Mouse (Mus musculus) heart, postnatal 4 days (tissue): ENCODE measurements around the gene Olfr389. TPM values are rescaled to one million over a fixed set of nuclear protein-coding genes. Genes with fewer than 3 reads are reported as not detected.

Experiments used
- DNase-seq: peaks from one replicate; pipeline ENCODE4 v3.0.0; 2021
- total RNA-seq, 2 experiments: library from RNA; stranded (reverse); gene quantifications; 2 replicates each; pipeline ENCODE4 v1.2.3; 2021

The Olfr389 gene
- total RNA-seq: not detected

- DNase-seq: no peak
Measured at GRCm38 (mm10) chr11:73780613-73781012, at the start of gene Olfr389. TSS of gene Olfr389 (minus strand) at chr11:73780713.

DNA sequence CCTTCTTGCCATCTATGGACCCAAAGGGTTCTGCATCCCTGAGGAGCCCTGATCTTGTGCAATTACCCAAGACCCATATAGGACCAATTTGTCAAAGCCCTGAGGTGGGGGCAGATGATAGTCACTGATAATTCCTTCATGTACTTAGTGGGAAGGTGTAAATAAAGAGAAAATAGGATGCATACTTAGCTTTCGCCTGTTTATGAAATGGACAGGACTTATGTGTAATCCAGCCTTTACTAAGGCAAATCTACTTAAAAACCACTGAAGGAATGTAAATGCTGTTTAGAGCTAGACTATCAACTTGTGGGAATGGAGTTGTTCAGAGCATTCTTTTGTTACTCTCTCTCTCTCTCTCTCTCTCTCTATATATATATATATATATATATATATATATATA lies 36.4 kb upstream of the Olfr389 start, which contains the start of gene Olfr392:
Gene Olfr392 (minus strand): TSS at position 101 of the 400 bp plus-strand sequence.
- DNase-seq: no peak

DNA sequence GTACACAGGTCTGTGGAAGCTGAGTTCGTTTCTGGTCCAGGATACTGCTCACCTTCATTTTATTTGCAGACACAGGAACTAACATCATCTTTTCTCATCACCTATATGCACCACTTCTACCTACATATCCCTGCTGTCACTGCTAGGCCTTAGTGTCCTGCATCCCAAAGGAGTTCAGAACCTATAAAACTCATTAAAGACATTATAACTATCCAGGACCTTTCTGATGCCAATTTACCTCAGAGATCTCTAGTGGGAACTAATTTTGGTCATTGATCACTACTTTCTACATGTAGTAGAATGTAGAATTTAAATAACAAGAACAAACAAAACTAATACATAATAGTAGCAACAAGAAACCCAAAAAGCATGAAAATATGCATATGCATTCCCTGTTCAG lies 22.4 kb upstream of the Olfr389 start, which contains the start of gene Olfr391-ps:
Gene Olfr391-ps (minus strand): TSS at position 101 of the 400 bp plus-strand sequence.
- no peak for DNase-seq

DNA sequence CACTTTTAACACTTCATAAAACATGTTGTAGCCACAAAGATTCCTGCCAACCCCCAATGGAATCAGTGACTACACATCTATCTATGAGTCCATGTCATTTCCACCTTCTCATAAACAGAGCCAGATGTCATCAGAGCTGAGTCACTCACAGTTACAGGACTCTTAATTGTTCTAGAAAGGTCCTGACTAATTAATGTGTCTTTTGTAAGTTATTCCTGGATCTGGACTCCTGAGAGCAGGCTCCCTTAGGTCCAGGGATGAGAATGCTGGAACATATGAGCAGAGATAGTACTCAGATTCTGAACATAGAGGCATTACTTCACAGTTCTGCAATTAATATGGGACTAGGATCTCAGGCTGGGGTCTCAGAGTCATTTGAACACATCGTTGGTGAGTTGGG lies 2.2 kb upstream of the Olfr389 start, which contains the start of gene Olfr390:
Gene Olfr390 (plus strand): TSS at position 301 of the 400 bp plus-strand sequence.
- no peak for DNase-seq

DNA sequence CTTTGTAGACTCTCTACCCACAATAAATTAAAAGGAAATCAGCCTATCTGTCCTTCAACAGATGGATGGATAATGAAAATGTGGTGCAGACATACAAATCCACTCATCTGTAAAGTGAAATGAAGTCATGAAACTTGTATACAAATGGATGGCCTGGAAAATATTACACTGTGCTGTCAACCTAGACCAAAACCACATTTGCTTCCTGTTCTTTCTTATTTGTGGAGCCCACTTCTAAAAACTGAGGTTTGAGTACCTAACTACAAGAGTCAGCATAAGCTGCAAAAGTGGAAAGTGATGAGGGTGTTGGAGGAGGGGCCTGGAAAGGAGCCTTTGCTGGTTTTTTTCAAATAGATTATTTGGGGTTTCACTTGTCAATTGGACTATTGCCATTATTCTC lies 21.4 kb downstream of the Olfr389 start:
- no peak for DNase-seq

Other genes starting within 250 kb of the Olfr389 start
- not detected for gene Olfr385, start 187.7 kb downstream of the Olfr389 start, total RNA-seq
- gene Olfr384, start 182.1 kb downstream of the Olfr389 start, total RNA-seq: not detected
- gene Zfp735, start 91.9 kb downstream of the Olfr389 start, total RNA-seq: not detected
- not detected for gene Olfr390, start 2.3 kb upstream of the Olfr389 start, total RNA-seq
- not detected for gene Olfr391-ps, start 22.3 kb upstream of the Olfr389 start, total RNA-seq
- not detected for gene Olfr392, start 36.3 kb upstream of the Olfr389 start, total RNA-seq
- not detected for gene Olfr393, start 70.7 kb upstream of the Olfr389 start, total RNA-seq
- gene Olfr394, start 110.1 kb upstream of the Olfr389 start, total RNA-seq: not detected
- not detected for gene Olfr395, start 128.6 kb upstream of the Olfr389 start, total RNA-seq
- not detected for gene Olfr23, start 156.0 kb upstream of the Olfr389 start, total RNA-seq
- gene Olfr397, start 180.1 kb upstream of the Olfr389 start, total RNA-seq: not detected
- gene Olfr398, start 209.7 kb upstream of the Olfr389 start, total RNA-seq: not detected